Mouse (Mus musculus) right cerebral cortex, postnatal 4 days (tissue): ENCODE data around the gene Maml1.
"Not testable (repeated sequence)": the region's sequence is repeated elsewhere in the genome, so short reads cannot be mapped to it uniquely, and the experiment has no call there.

Source experiments
- DNase-seq: peaks from one replicate; pipeline ENCODE4 v3.0.0-alpha.2; 2022

Maml1 gene

DNA sequence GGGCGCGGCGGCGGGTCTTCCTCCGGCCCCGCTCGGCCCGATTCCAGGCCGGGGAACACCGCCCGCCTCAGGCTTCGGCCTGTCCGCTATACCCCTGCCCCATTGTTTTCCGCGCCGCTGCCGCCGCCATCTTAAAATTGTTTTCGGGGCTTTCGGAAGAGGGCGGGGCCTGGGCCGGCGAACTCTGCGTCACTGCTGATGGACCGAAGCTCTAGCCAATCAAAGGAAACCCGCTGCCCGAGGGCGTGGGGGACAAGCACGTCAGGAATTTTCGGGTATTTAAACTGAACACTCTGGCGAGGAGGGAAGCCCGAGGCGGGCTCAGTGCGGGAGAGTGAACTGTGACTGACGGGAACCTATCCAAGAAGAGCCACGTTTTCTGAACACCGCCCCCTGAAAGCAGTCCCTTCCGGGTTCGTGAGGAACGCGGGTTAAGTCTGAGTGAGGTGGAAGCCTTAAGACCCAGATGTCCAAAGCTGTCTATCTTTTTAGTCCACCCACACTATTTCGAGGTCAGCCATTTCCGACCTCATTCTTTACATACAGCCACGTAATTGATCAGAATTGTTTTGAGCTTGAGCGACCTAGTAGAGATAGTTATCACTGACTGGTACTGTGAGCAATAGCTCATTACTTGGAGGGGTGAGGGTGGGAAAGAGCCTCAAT, at the start of gene Maml1:
TSS of gene Maml1 (minus strand) at position 122 of the 666 bp plus-strand sequence.
- peak; percentile 93 for DNase-seq

DNA sequence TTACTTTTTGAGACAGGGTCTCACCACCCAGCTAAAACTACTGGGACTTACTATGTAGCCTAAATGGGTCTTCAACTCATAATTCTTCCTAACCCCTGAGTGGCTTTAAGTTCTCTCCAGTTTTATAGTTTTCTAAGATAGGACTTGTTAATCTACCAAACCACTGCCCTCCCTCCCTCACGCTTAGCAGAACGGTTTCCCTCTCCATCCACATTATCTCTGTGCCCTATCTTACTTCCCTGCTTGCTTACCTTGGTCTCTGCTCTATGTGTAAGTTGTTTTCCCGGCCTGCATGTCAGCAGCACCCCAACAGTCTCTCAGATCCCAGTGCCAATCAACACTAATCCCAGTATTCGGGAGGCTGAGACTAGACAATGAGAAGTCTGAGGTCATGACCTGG, 44.8 kb upstream of the Maml1 start:
- no peak for DNase-seq

DNA sequence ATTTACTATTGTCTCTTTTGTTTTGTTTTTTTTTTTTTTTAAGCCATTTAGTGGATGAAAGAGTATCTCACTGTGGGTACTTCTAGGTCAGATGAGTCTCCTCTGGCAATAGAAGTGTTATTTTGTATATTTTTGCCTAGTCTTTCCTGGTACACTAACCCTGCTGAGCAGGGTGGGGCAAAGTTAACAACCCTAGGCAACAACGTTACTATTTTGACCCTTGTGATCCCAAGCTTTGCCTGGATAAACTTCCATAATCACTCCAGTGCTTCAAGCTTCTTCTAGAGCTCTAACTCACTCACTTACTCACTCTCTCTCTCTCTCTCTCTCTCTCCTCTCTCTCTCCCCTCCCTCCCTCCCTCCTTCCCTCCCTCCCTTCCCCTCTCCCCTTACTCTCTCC, 44.0 kb upstream of the Maml1 start:
- DNase-seq: no peak

DNA sequence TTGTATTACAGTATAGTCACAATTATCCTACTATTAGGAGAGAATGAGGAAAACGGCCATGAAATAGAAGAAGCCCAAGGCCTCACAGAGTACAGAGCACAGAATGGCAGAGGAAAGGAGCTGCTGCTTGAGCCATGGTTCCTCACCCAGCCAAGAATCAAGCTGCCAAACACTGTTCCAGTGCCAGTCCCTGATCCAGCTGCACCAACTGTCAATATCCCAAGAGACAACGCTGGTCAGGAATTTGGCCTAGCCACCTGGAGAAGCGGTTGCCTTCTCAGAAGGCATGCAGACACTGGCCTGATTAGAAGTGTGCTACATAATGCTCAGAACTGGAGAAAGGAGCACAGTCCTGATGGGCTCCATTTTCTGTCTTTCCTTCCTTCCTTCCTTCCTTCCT, 41.1 kb upstream of the Maml1 start:
- no peak for DNase-seq

DNA sequence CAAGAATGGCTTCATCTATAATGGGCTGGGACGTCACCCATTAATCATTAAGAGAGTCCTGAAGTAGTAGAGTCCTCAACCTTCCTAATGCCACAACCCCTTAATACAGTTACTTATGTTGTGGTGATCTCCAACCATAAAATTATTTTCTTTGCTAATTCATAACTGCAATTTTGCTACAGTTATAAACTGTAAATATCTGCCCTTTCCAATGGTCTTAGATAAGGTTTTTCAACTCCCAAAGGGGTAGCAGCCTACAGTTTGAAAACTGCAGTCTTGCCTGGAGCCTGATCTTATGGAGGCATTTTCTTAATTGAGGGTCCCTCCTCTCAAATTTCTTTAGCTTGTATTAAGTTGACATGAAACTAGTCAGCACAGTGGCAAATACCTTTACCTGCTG, 37.3 kb upstream of the Maml1 start:
- DNase-seq: no peak

DNA sequence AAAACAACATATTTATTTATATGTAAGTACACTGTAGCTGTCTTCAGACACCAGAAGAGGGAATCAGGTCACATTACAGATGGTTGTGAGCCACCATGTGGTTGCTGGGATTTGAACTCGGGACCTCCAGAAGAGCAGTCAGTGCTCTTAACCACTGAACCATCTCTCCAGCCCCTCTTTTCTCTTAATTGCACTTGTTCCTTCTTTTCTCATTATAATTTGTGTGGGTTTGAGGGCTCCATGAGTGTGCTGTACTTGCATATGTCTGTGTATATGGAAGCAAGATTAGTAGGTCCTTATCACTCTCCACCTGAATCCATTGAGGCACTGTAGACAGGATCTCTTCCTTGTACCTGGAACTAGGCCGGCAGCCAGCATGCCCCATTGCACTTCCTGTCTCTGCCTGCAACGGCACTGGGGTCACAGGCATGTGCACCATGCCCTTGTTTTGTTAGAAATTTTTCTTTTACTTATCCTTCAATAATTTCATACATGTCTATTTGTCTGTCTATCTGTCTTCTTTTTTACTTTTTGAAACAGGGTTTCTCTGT, 36.0 kb upstream of the Maml1 start:
- DNase-seq: no peak

DNA sequence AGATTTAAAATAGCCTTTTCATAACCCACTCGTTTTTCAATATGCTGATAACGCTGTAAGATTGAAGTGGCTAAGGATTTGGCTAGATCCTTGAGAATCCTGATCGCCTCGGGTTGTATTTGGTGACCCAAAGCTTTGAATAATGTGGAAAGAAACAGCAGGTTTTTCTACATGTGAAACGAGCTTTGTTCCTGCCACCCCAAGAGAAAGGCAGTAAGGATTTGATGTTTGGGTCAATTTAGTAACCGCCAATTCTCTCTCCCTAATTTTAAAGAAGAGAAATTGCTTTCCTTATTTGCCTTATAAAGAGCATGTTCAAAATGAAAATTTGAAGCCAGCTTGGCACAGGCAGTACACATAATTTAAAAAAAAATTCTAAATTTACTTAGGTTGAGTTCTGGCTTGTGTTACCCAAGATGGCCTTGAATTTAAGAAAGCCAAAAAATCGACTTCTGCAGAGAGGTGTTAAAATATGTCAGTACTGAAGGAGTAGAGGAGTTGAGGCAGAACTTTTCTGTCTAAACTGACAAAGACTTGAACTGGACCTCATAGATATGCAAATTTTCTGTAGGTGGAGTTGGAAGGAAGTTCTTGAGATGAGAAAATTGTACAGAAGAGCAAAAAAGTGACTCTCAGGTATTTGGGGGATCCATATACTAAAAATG, 34.3 kb upstream of the Maml1 start:
- DNase-seq: no peak

DNA sequence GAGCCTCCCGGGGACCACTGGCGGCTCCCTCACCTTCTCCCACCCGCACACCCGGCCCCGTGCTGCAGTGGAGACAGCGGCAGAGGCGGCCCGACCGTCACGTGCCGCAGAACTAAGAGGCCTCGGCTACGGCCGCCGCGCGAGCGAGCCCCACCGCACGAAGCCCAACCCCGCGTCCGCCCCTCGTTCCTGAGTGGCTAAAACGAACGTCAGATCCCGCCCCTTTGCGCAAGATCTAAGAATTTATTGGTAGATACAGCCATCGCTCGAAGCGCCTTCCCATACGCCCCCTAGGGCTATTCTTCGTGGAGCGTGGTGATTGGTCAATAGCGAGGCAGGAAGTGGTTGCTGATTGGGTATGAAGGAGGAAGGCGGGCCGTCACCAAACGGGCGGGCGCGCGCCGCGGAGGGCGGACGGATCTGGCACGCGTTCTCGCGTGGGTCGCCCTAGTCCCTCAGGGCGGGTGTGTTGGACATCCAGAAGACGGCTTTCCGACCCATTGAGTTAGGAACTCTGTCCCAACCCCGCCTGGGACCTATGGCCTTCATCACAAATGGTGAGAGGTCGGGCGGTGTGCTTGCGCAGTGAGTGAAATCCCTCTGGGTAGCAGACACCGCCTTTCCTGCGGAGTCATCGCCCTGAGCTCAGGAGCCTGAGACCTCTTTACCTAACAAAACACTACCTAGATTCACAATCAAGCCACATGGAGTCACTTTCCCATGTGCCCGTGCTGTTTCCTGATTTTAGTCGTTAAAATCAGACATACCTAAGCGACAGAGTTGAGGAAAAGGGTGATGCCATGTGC, 33.6 kb upstream of the Maml1 start, which contains the start of gene Canx:
TSS of gene Canx (minus strand) at position 178 of the 806 bp plus-strand sequence.
- peak; percentile 95 for DNase-seq

DNA sequence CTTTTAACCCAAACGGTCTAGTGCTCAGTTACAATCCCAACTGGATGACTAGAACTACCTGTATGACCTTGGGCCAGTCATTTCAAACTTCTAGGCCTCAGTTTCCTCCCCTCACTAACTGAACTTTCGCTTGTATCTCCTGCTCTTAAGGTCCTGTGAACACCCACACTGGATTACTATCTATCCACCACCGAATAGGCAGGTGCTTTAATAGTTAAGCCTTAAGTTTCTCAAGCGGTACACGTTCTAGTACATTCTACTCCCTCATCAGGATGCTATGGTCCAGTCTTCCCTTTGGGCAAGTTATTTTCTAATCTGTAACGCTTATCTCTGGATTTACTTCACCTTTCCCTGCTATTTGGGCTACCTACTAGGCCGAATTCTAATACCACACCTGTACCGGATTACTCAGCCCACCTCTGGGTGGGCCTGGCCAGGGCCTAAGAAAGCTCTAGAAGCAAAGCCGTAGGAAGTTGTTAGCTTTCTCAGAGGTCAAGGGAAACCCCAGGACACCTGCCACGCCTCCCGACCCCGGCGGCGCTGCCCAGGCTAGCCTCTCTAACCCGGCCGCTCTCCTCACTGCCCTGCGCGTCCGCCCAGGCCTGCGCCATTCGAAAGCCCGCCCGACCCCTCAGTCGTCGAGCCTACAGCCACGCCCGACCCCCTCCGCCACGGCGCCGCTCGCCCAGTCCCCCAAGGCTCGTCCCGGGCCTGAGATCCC, 32.8 kb upstream of the Maml1 start:
- DNase-seq: no peak

DNA sequence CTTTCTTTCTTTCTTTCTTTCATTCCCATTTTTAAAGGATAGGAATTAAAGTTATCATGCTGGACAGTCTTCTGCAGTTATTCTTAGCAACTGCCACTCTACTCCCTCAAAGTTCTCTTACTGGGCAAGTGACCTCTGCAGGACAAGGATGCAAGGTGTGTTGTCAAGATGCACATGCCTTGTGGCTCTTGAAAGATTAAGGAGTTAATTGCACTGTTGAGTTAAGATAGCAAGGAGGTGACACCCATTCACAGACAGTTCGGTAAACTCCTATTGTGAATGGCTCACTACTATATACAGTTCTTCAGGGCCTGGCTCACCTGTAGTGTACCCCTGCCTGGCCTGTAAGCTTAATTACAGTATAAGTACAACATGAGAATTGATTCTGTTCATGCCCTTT, 31.7 kb upstream of the Maml1 start:
- DNase-seq: no peak

DNA sequence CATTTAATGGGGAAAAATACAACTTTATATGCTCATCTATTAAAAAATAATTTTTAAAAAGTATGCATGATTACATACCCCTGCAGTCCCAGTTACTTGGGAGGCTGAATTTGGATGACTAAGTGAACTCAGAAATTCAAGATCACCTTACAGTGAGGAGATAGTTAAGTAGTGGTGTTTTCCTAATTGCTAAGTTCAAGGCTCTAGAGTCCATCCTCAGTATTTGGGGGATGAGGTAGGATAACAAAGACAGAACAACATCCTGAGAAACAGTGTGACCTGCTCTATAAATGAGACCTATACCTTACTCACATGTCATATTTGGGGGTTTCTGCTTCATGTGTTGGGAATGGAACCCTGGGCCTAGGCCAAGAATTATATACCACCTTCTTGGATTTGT, 30.2 kb upstream of the Maml1 start:
- DNase-seq: no peak

DNA sequence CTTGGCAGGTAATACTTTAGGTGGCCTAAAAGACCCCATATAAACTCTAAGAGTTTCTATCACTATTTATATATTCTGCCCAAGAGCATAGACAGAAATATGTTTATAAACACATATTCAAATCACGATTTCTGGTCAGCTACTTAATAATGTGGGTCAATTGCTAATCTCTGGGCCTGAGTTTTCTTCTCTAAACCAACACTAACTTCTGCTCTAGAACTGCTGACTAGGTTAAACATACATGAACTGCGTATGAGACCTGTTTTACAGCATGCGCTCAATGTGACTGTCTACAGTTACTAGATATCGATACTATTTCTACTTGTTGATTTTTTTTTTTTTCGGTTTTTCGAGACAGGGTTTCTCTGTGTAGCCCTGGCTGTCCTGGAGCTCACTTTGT, 29.1 kb upstream of the Maml1 start:
- no peak for DNase-seq

DNA sequence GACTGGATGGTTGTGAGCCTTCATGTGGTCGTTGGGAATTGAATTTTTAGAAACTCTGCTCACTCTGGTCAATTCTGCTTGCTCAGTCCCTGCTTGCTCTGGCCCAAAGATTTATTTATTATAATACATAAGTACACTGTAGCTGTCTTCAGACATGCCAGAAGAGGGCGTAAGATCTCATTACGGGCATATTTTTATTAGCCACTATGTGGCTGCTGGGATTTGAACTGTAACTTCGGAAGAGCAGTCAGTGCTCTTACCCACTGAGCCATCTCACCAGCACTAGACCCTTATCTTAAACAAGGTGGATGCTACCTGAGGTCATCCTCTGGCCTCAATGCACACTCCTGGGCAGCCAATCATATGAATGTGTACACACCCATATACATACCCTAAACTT, 27.2 kb upstream of the Maml1 start:
- not testable (repeated sequence) for DNase-seq

DNA sequence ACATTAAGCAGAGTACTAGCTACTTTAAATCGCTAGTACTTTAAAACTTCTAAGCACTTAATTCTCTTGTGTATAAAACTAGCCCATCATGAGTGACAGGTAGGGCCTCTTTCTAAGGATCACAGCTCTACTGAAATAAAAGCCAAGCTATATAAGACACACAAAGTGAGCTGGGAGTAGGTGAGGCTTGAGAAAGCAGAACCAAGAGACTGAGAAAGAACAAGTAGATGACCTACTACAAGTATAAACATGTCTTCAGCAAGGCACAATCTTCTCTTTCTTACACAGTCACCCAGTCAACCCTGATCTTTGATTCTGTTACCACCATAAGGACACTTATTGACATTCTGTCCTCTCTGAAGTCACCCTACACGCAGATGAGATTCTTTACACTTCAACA, 20.7 kb upstream of the Maml1 start:
- no peak for DNase-seq

DNA sequence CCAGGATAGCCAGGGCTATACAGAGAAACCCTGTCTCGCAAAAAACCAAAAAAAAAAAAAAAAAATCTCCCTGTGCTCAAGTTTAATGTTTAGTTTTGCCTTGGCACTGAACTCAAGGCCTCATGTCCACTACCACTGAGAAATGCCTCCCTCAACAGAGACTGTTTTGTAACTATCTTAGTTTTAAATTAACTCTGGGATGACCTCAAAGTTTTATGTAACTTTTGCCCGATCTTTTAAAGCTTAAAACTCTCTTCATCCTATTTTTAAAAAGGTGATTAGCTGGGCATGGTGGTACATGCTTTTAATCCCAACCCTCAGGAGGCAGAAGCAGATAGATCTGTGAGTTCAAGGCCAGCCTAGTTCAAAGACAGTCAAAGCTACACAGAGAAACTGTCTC, 11.3 kb upstream of the Maml1 start:
- no peak for DNase-seq

DNA sequence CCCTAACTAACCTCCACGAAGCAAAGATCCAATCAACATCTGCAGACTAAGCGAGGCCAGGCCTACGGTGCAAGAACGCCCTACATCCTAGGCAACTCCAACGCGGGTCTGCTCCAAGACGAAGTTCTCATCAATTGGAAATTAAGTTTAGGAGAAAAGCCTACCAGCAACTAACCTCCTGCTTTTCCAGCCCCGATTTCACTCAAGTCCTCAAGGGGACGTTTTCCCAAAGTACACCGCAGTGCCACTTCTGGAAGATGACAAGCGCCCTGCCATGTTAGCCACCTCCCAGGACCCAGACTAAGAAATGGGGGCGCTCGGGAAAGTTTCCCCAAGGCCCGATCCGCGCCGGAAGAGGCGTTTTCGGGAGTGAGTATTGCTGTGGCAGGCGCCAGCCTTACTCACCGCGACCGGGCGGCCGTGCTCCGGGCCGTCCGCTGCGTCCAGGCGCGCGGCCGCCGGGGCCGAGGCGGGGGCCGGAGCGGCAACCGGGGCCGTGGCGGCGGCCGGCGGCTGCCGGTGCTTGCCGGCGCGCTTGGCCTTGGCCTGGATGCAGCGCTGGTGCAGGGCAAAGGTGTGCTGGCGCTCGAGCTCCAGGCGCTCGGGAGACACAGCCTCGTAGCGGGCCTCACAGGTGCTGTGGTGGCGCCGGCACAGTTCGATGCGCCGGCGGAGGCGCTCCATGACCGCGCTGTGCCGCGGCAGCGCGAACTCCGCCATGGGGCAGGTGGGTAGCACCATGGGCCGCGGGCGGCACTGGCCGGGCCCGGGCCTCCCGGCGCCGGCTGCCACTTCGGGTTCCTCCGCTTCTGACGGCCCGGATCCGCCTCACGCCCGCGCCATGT, 568 bp downstream of the Maml1 start:
- peak; percentile 43 for DNase-seq

DNA sequence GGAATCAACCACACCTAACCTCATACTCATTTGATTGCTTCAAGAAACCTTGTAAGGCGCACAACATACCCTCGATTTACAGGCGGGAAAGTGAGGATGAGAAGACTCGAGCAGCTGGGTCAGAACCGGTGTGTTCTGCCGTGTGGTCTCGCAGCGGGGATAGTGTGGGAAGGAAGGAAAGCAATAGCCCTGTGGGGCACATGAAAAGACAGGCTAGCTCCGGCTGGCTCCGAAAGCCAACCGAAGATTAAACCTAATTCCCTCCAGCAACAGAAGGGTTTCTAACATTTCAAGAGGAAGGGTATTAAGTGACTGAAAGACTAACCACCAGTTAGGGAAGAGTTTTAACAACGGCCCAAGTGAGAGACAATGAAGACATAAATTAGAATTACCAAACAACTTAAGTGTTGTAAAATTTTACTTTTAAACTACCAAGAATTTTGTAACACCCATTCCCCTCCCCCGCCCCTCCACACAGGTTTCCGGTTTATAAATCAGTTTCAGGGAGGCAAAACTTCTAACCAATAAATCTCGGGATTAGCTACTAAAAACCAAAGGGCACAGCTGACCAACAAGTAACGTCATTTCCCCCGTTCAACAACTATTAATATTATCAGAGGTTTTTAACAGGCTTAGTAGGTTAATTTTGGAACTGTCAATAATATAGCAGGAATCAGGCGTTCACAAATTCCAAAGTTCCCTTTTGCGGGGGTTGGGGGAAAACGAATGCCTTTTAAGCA, 1.5 kb downstream of the Maml1 start:
- no peak for DNase-seq

DNA sequence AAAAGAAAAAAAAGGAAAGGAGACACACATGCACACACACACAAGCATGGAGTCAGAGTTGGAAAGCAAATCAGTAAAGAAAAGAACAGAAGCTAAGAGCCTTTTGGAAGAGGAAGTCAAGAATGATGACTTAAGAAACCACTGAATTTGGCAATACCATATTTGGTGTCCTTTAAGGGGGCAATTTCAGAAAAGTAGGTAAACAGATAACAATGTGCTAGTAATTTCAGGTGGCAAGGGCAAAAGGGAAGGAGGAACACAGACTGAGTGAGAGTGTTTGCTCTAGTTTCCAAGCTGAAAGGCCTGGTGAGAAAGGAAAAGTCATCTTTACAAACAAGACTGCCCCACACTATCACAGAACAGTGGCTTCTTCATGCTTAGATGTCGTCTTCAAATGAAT, 5.7 kb downstream of the Maml1 start:
- DNase-seq: no peak

DNA sequence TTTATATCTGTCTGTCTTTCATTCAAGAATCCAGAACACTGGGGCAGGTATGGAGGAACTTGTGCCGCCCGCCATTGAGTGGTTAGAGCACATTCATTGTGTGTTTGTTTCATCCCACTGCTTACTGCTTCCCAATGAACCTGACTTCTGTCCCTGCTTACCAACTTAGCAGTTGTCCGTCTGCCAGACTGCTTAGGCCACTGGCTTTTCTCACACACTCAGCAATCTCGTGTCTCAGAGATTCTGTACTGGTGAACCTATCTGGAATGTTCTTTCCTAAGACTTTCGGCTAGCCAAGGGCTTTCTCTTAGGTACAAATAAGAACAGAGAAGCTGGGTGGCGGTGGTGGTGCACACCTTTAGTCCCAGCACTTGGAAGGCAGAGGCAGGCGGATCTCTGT, 6.4 kb downstream of the Maml1 start:
- no peak for DNase-seq

DNA sequence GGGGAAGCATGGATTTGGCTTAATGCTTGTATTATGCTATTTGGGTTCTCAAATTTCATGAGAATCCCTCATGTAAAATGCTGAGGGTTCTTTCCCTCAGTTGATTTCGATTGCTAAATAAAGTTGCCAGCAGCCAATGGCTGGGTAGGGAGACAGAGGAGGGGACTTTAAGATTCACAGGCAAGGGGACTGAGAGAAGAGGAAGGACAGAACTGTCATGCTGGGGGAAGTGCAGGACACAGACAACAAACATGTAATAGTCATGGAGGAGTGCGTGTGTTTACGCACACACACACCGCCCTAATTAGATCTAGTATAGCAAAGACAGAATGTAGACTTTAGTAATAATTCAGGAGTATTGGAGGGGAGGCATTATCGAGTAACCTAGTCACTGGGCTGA, 6.8 kb downstream of the Maml1 start:
- DNase-seq: no peak

DNA sequence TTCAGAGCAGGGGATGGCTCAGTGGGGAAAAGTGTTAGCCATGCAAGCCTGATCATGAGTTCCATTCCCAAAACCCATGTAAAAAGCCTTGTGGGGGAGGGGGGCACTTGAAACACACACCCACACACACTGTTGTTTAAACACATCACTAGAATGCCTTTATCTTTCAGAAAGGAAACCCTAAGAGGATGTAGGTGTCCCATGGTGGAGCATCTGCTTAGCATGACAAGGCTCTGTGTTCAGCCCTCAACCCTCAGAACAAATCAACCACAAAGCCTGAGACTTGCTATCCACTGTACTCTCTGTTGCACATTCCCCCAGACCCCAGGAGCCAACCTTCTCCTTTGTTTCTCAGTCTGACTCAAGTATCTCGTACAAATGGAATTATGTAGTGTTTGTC, 12.1 kb downstream of the Maml1 start:
- DNase-seq: no peak
